Mouse (Mus musculus): ENCODE results near the gene Hydin. TPM values are rescaled to one million over a fixed set of nuclear protein-coding genes. Genes with fewer than 3 reads are reported as not detected.

Gene Hydin
- polyA plus RNA-seq, 1 experiment from 2014 or later = 0.08 TPM

DNA sequence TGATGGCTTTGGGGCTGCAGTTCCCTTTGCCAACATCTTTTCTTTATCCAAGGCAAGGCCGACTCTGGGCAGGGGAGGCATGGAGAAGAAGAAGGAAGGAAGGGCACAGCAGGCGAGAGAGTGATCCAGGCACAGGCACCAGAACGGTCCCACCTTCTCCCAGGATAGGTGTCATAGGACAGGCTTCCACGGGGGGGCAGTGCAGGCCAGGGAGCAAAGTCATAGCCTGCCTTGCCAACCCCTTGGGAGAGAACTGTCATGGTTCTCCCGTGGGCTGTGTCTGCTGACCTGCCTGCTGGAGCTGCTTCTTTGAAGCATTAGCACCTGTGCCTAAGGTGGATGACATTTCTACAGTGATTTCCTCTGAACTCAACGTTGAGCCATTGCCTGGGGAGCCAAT, 379.3 kb downstream of the Hydin start:
- 29% methylated on average over 6 of the region's 6 CpGs for WGBS

DNA sequence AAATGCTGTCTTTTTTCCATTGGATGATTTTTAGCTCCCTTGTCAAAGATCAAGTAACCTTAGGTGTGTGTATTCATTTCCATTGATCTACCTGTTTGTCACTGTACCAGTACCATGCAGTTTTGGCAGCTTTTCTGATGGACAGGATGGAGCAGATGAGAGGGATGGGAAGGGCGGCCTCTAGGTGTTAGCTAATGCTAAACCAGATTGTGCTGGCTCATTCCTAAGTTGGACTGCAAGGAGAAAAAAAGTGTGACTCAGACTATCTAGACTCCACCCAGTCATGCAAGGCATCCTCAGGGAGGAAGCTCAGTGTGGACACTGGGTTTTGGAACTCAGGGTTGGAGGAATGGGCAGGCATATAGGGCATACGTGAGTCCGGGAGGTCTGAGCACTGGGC, 381.8 kb downstream of the Hydin start:
- no peak for ATAC-seq (ENCODE audit: insufficient number of reproducible peaks, insufficient read depth, low FRiP score, low read depth)
- WGBS = 87% methylated on average over 3 of the region's 3 CpGs
- H3K4me1 ChIP-seq (ENCODE audit: control insufficient read depth in 2 of 2, insufficient read depth in 2 of 2, low read length in 2 of 2) = peaks cover 21 to 25% of the 10 kb centered on the region in 2 experiments

More for the DNA sequence above, 379.3 kb downstream of the Hydin start:
- no peaks in the 10 kb centered on the region for H3K27me3 ChIP-seq (ENCODE audit: control insufficient read depth, insufficient read depth, low read length)
- H3K27ac ChIP-seq (replicated peaks in 1 of 2; ENCODE audit: control insufficient read depth in 1 of 2, insufficient read depth in 1 of 2, low read depth in 2 of 2, low read length in 2 of 2) = no peak overlapping the region
- H3K4me1 ChIP-seq (ENCODE audit: control insufficient read depth in 2 of 2, insufficient read depth in 2 of 2, low read length in 2 of 2) = peaks cover 4 to 19% of the 10 kb centered on the region in 2 experiments
- H3K9ac ChIP-seq (ENCODE audit: low read length) = no peak overlapping the region
- peaks cover 22% of the 10 kb centered on the region for H3K36me3 ChIP-seq (ENCODE audit: control insufficient read depth, insufficient read depth, low read length)
- H3K4me2 ChIP-seq (ENCODE audit: low read length) = no peak overlapping the region
- H3K4me3 ChIP-seq (ENCODE audit: control insufficient read depth in 1 of 2, insufficient read depth in 1 of 2, low read depth in 1 of 2, low read length in 2 of 2) = no peak overlapping the region
- no peaks in the 10 kb centered on the region for H3K9me3 ChIP-seq (ENCODE audit: control insufficient read depth, low read length)
- no peak for ATAC-seq (ENCODE audit: insufficient number of reproducible peaks, insufficient read depth, low FRiP score, low read depth)

DNA sequence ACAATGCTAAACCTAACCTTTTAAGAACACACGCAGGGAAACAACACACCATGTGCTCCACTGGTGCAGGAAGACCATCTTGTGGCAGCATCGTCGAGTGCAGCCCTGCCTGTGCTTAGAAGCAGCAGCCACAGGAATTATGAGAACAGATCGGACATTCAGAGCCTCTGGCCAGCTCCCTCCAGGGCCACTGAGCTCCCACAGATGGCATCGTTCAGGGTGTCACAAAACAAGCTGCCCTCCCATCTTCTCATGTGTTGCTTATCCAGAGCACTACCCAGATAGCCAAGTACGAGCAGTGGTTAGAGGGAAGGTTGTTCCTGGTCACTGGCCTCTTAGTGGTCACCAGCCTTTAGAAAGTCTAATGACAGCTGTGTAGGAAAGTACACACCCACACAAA, 382.5 kb downstream of the Hydin start:
- no peaks in the 10 kb centered on the region for H3K9me3 ChIP-seq (ENCODE audit: control insufficient read depth, low read length)
- H3K4me2 ChIP-seq (ENCODE audit: low read length) = no peak overlapping the region
- H3K27me3 ChIP-seq (ENCODE audit: control insufficient read depth, insufficient read depth, low read length) = no peaks in the 10 kb centered on the region
- no peak for ATAC-seq (ENCODE audit: insufficient number of reproducible peaks, insufficient read depth, low FRiP score, low read depth)
- H3K36me3 ChIP-seq (ENCODE audit: control insufficient read depth, insufficient read depth, low read length) = peaks cover 14% of the 10 kb centered on the region
- no peak overlapping the region for H3K9ac ChIP-seq (ENCODE audit: low read length)
- 80% methylated on average over 6 of the region's 6 CpGs for WGBS
- H3K27ac ChIP-seq (replicated peaks in 1 of 2; ENCODE audit: control insufficient read depth in 1 of 2, insufficient read depth in 1 of 2, low read depth in 2 of 2, low read length in 2 of 2) = no peak overlapping the region
- peaks cover 21 to 23% of the 10 kb centered on the region in 2 experiments for H3K4me1 ChIP-seq (ENCODE audit: control insufficient read depth in 2 of 2, insufficient read depth in 2 of 2, low read length in 2 of 2)
- H3K4me3 ChIP-seq (ENCODE audit: control insufficient read depth in 1 of 2, insufficient read depth in 1 of 2, low read depth in 1 of 2, low read length in 2 of 2) = no peak overlapping the region

More for the DNA sequence above, 381.8 kb downstream of the Hydin start:
- Histone ChIP-seq H3K4me2 (ENCODE audit: low read length) (no peak overlapping the region), H3K27me3 (ENCODE audit: control insufficient read depth, insufficient read depth, low read length) (no peaks in the 10 kb centered on the region), H3K4me3 (ENCODE audit: control insufficient read depth in 1 of 2, insufficient read depth in 1 of 2, low read depth in 1 of 2, low read length in 2 of 2) (no peak overlapping the region), H3K27ac (replicated peaks in 1 of 2; ENCODE audit: control insufficient read depth in 1 of 2, insufficient read depth in 1 of 2, low read depth in 2 of 2, low read length in 2 of 2) (no peak overlapping the region), H3K9ac (ENCODE audit: low read length) (no peak overlapping the region), H3K9me3 (ENCODE audit: control insufficient read depth, low read length) (no peaks in the 10 kb centered on the region), H3K36me3 (ENCODE audit: control insufficient read depth, insufficient read depth, low read length) (peaks cover 14% of the 10 kb centered on the region)

DNA sequence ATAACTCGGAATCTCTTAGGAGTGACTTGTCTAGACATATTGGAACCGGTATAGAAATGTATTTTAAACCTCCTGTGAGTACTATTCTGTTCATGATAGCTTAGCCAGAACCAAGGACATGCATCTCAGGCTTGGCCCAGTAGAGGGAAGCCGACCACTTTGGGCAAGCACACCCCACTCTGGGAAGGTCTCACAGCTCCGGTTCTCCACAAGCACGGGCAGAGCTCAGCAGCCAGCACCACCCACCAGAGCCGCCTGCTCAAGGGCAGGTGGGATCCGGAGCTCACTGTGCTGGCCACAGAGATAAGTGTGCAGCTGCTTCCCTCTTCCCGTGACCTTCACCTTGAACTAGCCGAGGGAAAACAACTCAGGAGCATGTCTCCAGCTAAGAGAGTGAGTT, 384.1 kb downstream of the Hydin start:
- Histone ChIP-seq H3K36me3 (ENCODE audit: control insufficient read depth, insufficient read depth, low read length) (peaks cover 14% of the 10 kb centered on the region), H3K4me2 (ENCODE audit: low read length) (no peak overlapping the region), H3K27ac (replicated peaks in 1 of 2; ENCODE audit: control insufficient read depth in 1 of 2, insufficient read depth in 1 of 2, low read depth in 2 of 2, low read length in 2 of 2) (peak overlapping the region; percentile 85), H3K9ac (ENCODE audit: low read length) (no peak overlapping the region), H3K27me3 (ENCODE audit: control insufficient read depth, insufficient read depth, low read length) (no peaks in the 10 kb centered on the region), H3K4me1 (ENCODE audit: control insufficient read depth in 2 of 2, insufficient read depth in 2 of 2, low read length in 2 of 2) (peaks cover 18 to 21% of the 10 kb centered on the region in 2 experiments), H3K9me3 (ENCODE audit: control insufficient read depth, low read length) (no peaks in the 10 kb centered on the region), H3K4me3 (ENCODE audit: control insufficient read depth in 1 of 2, insufficient read depth in 1 of 2, low read depth in 1 of 2, low read length in 2 of 2) (no peak overlapping the region)
- 36% methylated on average over 9 of the region's 9 CpGs for WGBS
- ATAC-seq (ENCODE audit: insufficient number of reproducible peaks, insufficient read depth, low FRiP score, low read depth) = peak; percentile 52

DNA sequence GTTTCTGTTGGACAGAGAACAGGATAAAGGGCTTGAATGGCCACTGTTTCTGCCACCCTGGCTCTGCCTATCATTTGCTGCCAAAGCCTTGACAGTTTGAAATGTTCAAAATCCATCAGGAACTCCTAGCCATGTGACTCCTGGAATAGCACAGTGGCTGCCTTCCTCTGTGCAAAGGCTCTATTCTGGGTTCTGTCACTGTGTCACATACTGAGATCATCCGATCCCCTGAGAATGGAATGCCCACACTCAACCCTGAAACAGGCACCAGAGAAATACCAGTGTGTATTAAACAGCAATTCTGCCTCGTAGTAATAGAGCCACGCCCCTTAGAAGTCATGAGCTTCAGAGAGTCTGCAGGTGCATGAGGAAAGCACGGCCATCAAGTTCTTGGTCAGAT, 385.1 kb downstream of the Hydin start:
- Histone ChIP-seq H3K27me3 (ENCODE audit: control insufficient read depth, insufficient read depth, low read length) (no peaks in the 10 kb centered on the region), H3K4me3 (ENCODE audit: control insufficient read depth in 1 of 2, insufficient read depth in 1 of 2, low read depth in 1 of 2, low read length in 2 of 2) (no peak overlapping the region), H3K9ac (ENCODE audit: low read length) (no peak overlapping the region), H3K27ac (replicated peaks in 1 of 2; ENCODE audit: control insufficient read depth in 1 of 2, insufficient read depth in 1 of 2, low read depth in 2 of 2, low read length in 2 of 2) (peak overlapping the region; percentile 85), H3K4me2 (ENCODE audit: low read length) (no peak overlapping the region), H3K4me1 (ENCODE audit: control insufficient read depth in 2 of 2, insufficient read depth in 2 of 2, low read length in 2 of 2) (peaks cover 18 to 21% of the 10 kb centered on the region in 2 experiments), H3K9me3 (ENCODE audit: control insufficient read depth, low read length) (no peaks in the 10 kb centered on the region), H3K36me3 (ENCODE audit: control insufficient read depth, insufficient read depth, low read length) (peaks cover 14% of the 10 kb centered on the region)
- ATAC-seq (ENCODE audit: insufficient number of reproducible peaks, insufficient read depth, low FRiP score, low read depth) = peak; percentile 70; the same call in 1 of the 2 replicates
- 47% methylated on average over 4 of the region's 4 CpGs for WGBS

DNA sequence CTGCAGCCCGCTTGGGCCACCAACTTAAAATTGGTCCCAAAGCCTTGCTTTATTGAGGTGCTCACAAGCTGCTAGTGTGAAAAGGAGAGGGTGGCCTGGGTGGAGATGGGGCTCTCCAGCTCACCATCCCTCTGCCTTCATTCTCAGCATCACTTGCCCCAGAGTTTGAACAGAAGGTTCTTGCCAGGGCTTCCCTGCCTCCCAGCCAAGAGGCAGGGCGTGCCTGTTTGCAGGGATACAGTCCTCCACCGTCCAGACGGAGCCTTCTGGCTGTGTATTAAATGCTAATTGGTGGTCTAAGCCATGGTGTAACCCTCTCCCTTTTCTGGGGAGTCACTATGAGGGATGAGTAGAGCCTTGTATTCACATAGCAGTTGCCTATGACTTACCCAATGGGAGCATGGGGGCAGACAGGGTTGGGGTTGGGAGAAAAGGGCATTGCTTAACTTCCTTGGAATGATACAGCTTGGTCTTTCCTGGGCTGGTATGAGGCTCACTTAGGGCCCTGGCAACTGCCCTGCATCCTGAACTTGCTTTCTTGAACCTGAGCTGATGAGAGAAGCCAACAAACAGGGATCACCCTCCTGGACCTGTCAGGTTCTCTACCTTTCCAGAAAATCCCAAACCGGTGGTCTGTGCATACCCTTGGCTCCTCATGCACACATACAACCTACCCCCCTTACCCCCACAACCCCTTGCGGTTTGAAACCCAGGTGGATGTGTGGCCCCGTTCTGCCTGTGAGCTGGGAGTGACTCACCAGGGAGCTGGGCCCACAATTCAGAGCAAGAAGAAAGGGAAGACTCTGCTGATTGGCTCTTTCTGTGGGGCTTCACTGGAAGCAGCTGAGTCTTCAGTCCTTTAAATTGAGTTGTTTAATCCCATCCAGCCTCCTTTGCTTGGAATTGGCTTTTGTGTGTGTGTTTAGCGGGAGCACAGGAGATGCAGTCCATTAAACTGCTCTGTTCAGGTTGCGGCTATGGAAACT, 387.6 kb downstream of the Hydin start:
- 90% methylated on average over 9 of the region's 9 CpGs for WGBS
- Histone ChIP-seq H3K4me3 (ENCODE audit: control insufficient read depth in 1 of 2, insufficient read depth in 1 of 2, low read depth in 1 of 2, low read length in 2 of 2) (no peak overlapping the region), H3K9me3 (ENCODE audit: control insufficient read depth, low read length) (no peaks in the 10 kb centered on the region), H3K27ac (replicated peaks in 1 of 2; ENCODE audit: control insufficient read depth in 1 of 2, insufficient read depth in 1 of 2, low read depth in 2 of 2, low read length in 2 of 2) (no peak overlapping the region), H3K27me3 (ENCODE audit: control insufficient read depth, insufficient read depth, low read length) (no peaks in the 10 kb centered on the region), H3K36me3 (ENCODE audit: control insufficient read depth, insufficient read depth, low read length) (peaks cover 26% of the 10 kb centered on the region), H3K4me2 (ENCODE audit: low read length) (no peak overlapping the region), H3K4me1 (ENCODE audit: control insufficient read depth in 2 of 2, insufficient read depth in 2 of 2, low read length in 2 of 2) (peaks cover 18 to 21% of the 10 kb centered on the region in 2 experiments), H3K9ac (ENCODE audit: low read length) (no peak overlapping the region)
- no peak for ATAC-seq (ENCODE audit: insufficient number of reproducible peaks, insufficient read depth, low FRiP score, low read depth)

DNA sequence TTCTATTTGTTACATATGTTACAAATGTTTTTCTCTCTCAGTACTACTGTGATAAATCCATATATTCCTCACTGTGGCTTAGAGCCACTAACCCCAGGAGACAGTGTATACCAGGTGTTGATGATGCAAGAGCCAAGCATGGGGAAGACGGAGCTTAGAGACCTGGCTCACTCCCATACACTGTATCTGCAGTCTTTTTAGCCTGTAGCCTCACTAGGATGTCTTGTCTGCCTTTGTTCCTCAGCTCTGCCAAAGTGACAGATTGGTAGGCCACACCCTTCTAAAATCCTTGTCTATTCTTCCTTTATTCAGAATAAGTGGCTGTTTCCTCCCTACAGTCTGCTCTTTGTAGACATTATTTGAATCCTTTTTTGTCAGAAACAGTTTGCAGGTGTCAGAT, 389.1 kb downstream of the Hydin start:
- peaks cover 23% of the 10 kb centered on the region; the same call in 1 of the 2 replicates for H3K36me3 ChIP-seq (ENCODE audit: control insufficient read depth, insufficient read depth, low read length)

More for the DNA sequence above, 389.1 kb downstream of the Hydin start:
- Histone ChIP-seq H3K4me1 (ENCODE audit: control insufficient read depth in 2 of 2, insufficient read depth in 2 of 2, low read length in 2 of 2) (peaks cover 14 to 20% of the 10 kb centered on the region in 2 experiments), H3K4me3 (ENCODE audit: control insufficient read depth in 1 of 2, insufficient read depth in 1 of 2, low read depth in 1 of 2, low read length in 2 of 2) (no peak overlapping the region), H3K9ac (ENCODE audit: low read length) (no peak overlapping the region), H3K27me3 (ENCODE audit: control insufficient read depth, insufficient read depth, low read length) (no peaks in the 10 kb centered on the region), H3K27ac (replicated peaks in 1 of 2; ENCODE audit: control insufficient read depth in 1 of 2, insufficient read depth in 1 of 2, low read depth in 2 of 2, low read length in 2 of 2) (no peak overlapping the region), H3K9me3 (ENCODE audit: control insufficient read depth, low read length) (no peaks in the 10 kb centered on the region), H3K4me2 (ENCODE audit: low read length) (no peak overlapping the region)
- 84% methylated on average over 1 of the region's 1 CpGs for WGBS
- ATAC-seq (ENCODE audit: insufficient number of reproducible peaks, insufficient read depth, low FRiP score, low read depth) = no peak
